ENCODE assay signal across 10 mouse cellular contexts in genomic region chr17:29165452-29165851, GRCm38 (mm10). TPM values are rescaled to one million over a fixed set of nuclear protein-coding genes. Genes with fewer than 3 reads are reported as not detected.
DNase-seq lines count a peak whose midpoint lies in the region; ATAC-seq and TF ChIP-seq lines count a peak whose summit lies in the region.
"Had no signal": no experiment of that assay in that cellular context is flagged by ENCODE, and none has a peak within 500 bp of the region (broad histone marks: within the 10 kb centered on the region; RNA-seq: fewer than 3 reads in every experiment).

No protein-coding gene starts in this region.

- in situ Hi-C loops in CH12.LX (cut with MboI; ENCODE audit: low pct_ligation_motif_present, low pct_unique_long_range_greater_than_20kb, low sequenced_read_pairs): loop anchor here (5.0 kb wide), 1 partner anchor 68 kb away; no protein-coding TSS in a partner anchor

- H3K9me3 ChIP-seq in heart, embryonic 16.5 days (replicated peaks; ENCODE audit: control insufficient read depth, low read length): peaks cover 11% of the 10 kb centered on the region
- H3K9me3 ChIP-seq in CH12.LX (replicated peaks; ENCODE audit: low read length): peaks cover 14% of the 10 kb centered on the region
- no peaks in the 10 kb centered on the region for H3K9me3 ChIP-seq in hindbrain, embryonic 16.5 days (ENCODE audit: control insufficient read depth, low read length)
- no peaks in the 10 kb centered on the region for H3K9me3 ChIP-seq in midbrain, embryonic 15.5 days

- peak; percentile 48; the same call in 1 of the 2 replicates for TF ChIP-seq EP300 in CH12.LX (IDR thresholded peaks at IDR 0.05; ENCODE audit: low read length)

- H3K79me2 ChIP-seq in CH12.LX (replicated peaks; ENCODE audit: control insufficient read depth, extremely low read depth, insufficient read depth, poor library complexity, severe bottlenecking): no peaks in the 10 kb centered on the region

- peak overlapping the region; percentile 62 for H3K27ac ChIP-seq in heart, embryonic 16.5 days (ENCODE audit: low read length)
- H3K27ac ChIP-seq in CH12.LX (ENCODE audit: insufficient read depth, low read depth): no peak overlapping the region; the same call in 1 of the 2 replicates
- no peak overlapping the region for H3K27ac ChIP-seq in hindbrain, embryonic 16.5 days (ENCODE audit: low read depth, low read length)
- H3K27ac ChIP-seq in midbrain, embryonic 15.5 days: peak overlapping the region; percentile 80
- H3K27ac ChIP-seq: macrophage had no signal

- H3K4me3 ChIP-seq in heart, embryonic 16.5 days (ENCODE audit: low read length): no peak overlapping the region
- H3K4me3 ChIP-seq in CH12.LX (replicated peaks in 1 of 3; ENCODE audit: low read depth in 2 of 3, low read length in 2 of 3, poor library complexity in 1 of 3): peak overlapping the region in 1 of 3 experiments; percentile 24
- H3K4me3 ChIP-seq in hindbrain, embryonic 16.5 days (ENCODE audit: low read length): no peak overlapping the region
- no peak overlapping the region for H3K4me3 ChIP-seq in midbrain, embryonic 15.5 days

- peaks cover 24% of the 10 kb centered on the region for H3K4me1 ChIP-seq in heart, embryonic 16.5 days (ENCODE audit: control insufficient read depth, insufficient read depth, low read length)
- peaks cover 54 to 85% of the 10 kb centered on the region in 2 experiments for H3K4me1 ChIP-seq in CH12.LX (ENCODE audit: control insufficient read depth in 1 of 2, insufficient read depth in 2 of 2)
- H3K4me1 ChIP-seq in hindbrain, embryonic 16.5 days (ENCODE audit: control insufficient read depth, insufficient read depth, low read depth, low read length): peaks cover 11% of the 10 kb centered on the region
- H3K4me1 ChIP-seq in midbrain, embryonic 15.5 days: peaks cover 21% of the 10 kb centered on the region

- no peak for DNase-seq in heart, adult 18-20 months
- peak; percentile 82 for DNase-seq in CH12.LX (ENCODE audit: extremely low read depth)
- no peak for DNase-seq in left cerebral cortex, adult 8-10 months (ENCODE audit: low spot score in 2 of 2)
- DNase-seq in frontal cortex, adult 2 months (ENCODE audit: extremely low spot score in 1 of 2, low spot score in 1 of 2): no peak
- DNase-seq: cerebellum, adult 11 months had no signal

- no peak for TF ChIP-seq CTCF in CH12.LX (conservative IDR thresholded peaks at IDR 0.05 in 1 of 2, IDR thresholded peaks at IDR 0.05 in 1 of 2; ENCODE audit: low read depth in 2 of 2, low read length in 2 of 2)

- no peak overlapping the region for H3K9ac ChIP-seq in heart, embryonic 16.5 days (ENCODE audit: low read length)
- H3K9ac ChIP-seq in CH12.LX (ENCODE audit: insufficient read depth, low read depth): no peak overlapping the region
- H3K9ac ChIP-seq in hindbrain, embryonic 16.5 days (ENCODE audit: low read depth, low read length): no peak overlapping the region
- H3K9ac ChIP-seq in midbrain, embryonic 15.5 days: 0 out of 2 replicates have a peak overlapping the region, but pooled peaks have one; percentile 10

- 33% methylated on average over 6 of the region's 6 CpGs for WGBS in heart, embryonic 16.5 days
- WGBS in hindbrain, embryonic 16.5 days: 12% methylated on average over 6 of the region's 6 CpGs
- WGBS in midbrain, embryonic 15.5 days: 8% methylated on average over 6 of the region's 6 CpGs

- H3K36me3 ChIP-seq in heart, embryonic 16.5 days (ENCODE audit: control insufficient read depth, insufficient read depth): 0 out of 2 replicates have a peak, but pooled peaks cover 5% of the 10 kb centered on the region
- no peaks in the 10 kb centered on the region for H3K36me3 ChIP-seq in CH12.LX (replicated peaks in 1 of 2; ENCODE audit: control insufficient read depth in 1 of 2, insufficient read depth in 1 of 2, low read length in 1 of 2)
- no peaks in the 10 kb centered on the region for H3K36me3 ChIP-seq in hindbrain, embryonic 16.5 days (ENCODE audit: control insufficient read depth, insufficient read depth, low read length)
- H3K36me3 ChIP-seq in midbrain, embryonic 15.5 days (replicated peaks): no peaks in the 10 kb centered on the region

- no peak overlapping the region for H3K4me2 ChIP-seq in heart, embryonic 16.5 days (ENCODE audit: low read depth, low read length)
- peak overlapping the region; percentile 42 for H3K4me2 ChIP-seq in CH12.LX (ENCODE audit: insufficient read depth, low read depth, poor library complexity, severe bottlenecking)
- H3K4me2 ChIP-seq in hindbrain, embryonic 16.5 days (ENCODE audit: low read length): no peak overlapping the region
- no peak overlapping the region for H3K4me2 ChIP-seq in midbrain, embryonic 15.5 days

- ATAC-seq in heart, embryonic 16.5 days (replicated peaks; ENCODE audit: extremely low read depth, insufficient read depth, low FRiP score): no peak
- ATAC-seq in hindbrain, embryonic 16.5 days: peak; percentile 59; the same call in 1 of the 2 replicates
- ATAC-seq in midbrain, embryonic 15.5 days (replicated peaks): peak; percentile 67
- ATAC-seq in erythroid progenitor cell, adult 5-6 weeks (replicated peaks; ENCODE audit: low FRiP score, poor library complexity, severe bottlenecking): no peak

- H3K27me3 ChIP-seq in heart, embryonic 16.5 days (ENCODE audit: control insufficient read depth, insufficient read depth, low read length): no peaks in the 10 kb centered on the region
- no peaks in the 10 kb centered on the region for H3K27me3 ChIP-seq in CH12.LX (replicated peaks)
- no peaks in the 10 kb centered on the region for H3K27me3 ChIP-seq in hindbrain, embryonic 16.5 days (replicated peaks; ENCODE audit: control insufficient read depth, insufficient read depth, low read length)
- no peaks in the 10 kb centered on the region for H3K27me3 ChIP-seq in midbrain, embryonic 15.5 days (replicated peaks)

- no peak for TF ChIP-seq POLR2A in CH12.LX (IDR thresholded peaks at IDR 0.05; ENCODE audit: low read depth, low read length)

- dilution Hi-C loops in CH12.LX (cut with MboI; ENCODE audit: extremely low pct_ligation_motif_present, extremely low pct_unique_long_range_greater_than_20kb, low sequenced_read_pairs): no loop called here

- TF ChIP-seq RAD21 in CH12.LX (IDR thresholded peaks at IDR 0.05; ENCODE audit: low read depth, low read length): no peak

TF ChIP-seq in CH12.LX, 34 proteins besides CTCF, POLR2A, EP300 and RAD21:
- TF ChIP-seq CHD1 (IDR thresholded peaks at IDR 0.05; ENCODE audit: low read depth, low read length) (peak; percentile 48; the same call in 1 of the 2 replicates), PAX5 (IDR thresholded peaks at IDR 0.05; ENCODE audit: low read length) (no peak), NRF1 (IDR thresholded peaks at IDR 0.05; ENCODE audit: low read depth, low read length) (no peak), ZKSCAN1 (IDR thresholded peaks at IDR 0.05; ENCODE audit: borderline replicate concordance, low read depth, low read length) (no peak), UBTF (IDR thresholded peaks at IDR 0.05; ENCODE audit: low read depth, low read length) (no peak), GABPA (IDR thresholded peaks at IDR 0.05; ENCODE audit: insufficient replicate concordance, low read depth, low read length) (no peak), BHLHE40 (IDR thresholded peaks at IDR 0.05; ENCODE audit: low read depth, low read length) (peak; percentile 56), MXI1 (IDR thresholded peaks at IDR 0.05; ENCODE audit: low read depth, low read length) (no peak), JUN (IDR thresholded peaks at IDR 0.05; ENCODE audit: insufficient read depth, low read depth, low read length) (no peak), NELFE (IDR thresholded peaks at IDR 0.05; ENCODE audit: low read depth, low read length) (no peak), SIN3A (IDR thresholded peaks at IDR 0.05; ENCODE audit: low read length) (no peak), TBP (conservative IDR thresholded peaks at IDR 0.05; ENCODE audit: low read depth, low read length) (no peak), TCF12 (IDR thresholded peaks at IDR 0.05; ENCODE audit: low read depth, low read length) (0 out of 2 replicates have a peak, but pooled peaks have one; percentile 10), RCOR1 (conservative IDR thresholded peaks at IDR 0.05; ENCODE audit: low read depth, low read length) (no peak), ZNF384 (IDR thresholded peaks at IDR 0.05; ENCODE audit: low read depth, low read length) (peak; percentile 74), MAFK (IDR thresholded peaks at IDR 0.05; ENCODE audit: insufficient replicate concordance, low read length) (no peak)

RNA-seq across cellular contexts. Expression of gene Rab44, which starts 51.5 kb away (rescaled TPM):
- polyA plus RNA-seq in heart, embryonic 16.5 days (2015; fragmentation: Nextera tagmentation; extraction: Ambion mirVana): 2.2 and 4.4 TPM in 2 replicates
- under 1 TPM in 1 of 2 experiments, not detected in 1; 0.69 TPM for total RNA-seq in heart, adult 18-20 months (2021)
- 0.17 and 0.34 TPM in 2 replicates for total RNA-seq in CH12.LX (2012; rRNA removed)
- 0.12 TPM in 1 of 2 replicates, not detected in the other for total RNA-seq in CH12.LX (2014; rRNA removed)
- polyA plus RNA-seq in CH12.LX (2012; ENCODE audit: insufficient read length, low read depth): 0.30 TPM in 1 of 2 replicates, not detected in the other
- 0.06 and 0.26 TPM in 2 replicates for polyA plus RNA-seq in hindbrain, embryonic 16.5 days (2015; fragmentation: Nextera tagmentation; extraction: Ambion mirVana)
- 0.15 TPM in 1 of 2 replicates, not detected in the other for polyA plus RNA-seq in midbrain, embryonic 15.5 days (2015; fragmentation: Nextera tagmentation; extraction: Ambion mirVana)
- total RNA-seq in left cerebral cortex, adult 8-10 months (2022): under 1 TPM in 1 of 4 experiments, not detected in 3; 0.14 TPM
- 15.9 and 22.7 TPM in 2 replicates for total RNA-seq in erythroid progenitor cell, adult 5-6 weeks (2015; ENCODE audit: low replicate concordance)
- total RNA-seq in erythroid progenitor cell, adult 5-6 weeks (2017; ENCODE audit: low replicate concordance): 22.2 and 28.0 TPM in 2 replicates
- polyA plus RNA-seq in frontal cortex, adult 2 months (2012; rRNA removed): 0.08 and 0.19 TPM in 2 replicates

Comparison
In these comparisons a context has a peak if more than half of its experiments do, and no peak if none do; other contexts are left out.
1. ATAC-seq: peak in hindbrain, embryonic 16.5 days (single experiment) and midbrain, embryonic 15.5 days (single experiment); none in heart, embryonic 16.5 days (single experiment) and erythroid progenitor cell, adult 5-6 weeks (single experiment).
2. H3K27ac ChIP-seq: peak in heart, embryonic 16.5 days (single experiment) and midbrain, embryonic 15.5 days (single experiment); none in CH12.LX (single experiment) and hindbrain, embryonic 16.5 days (single experiment).